Mouse (Mus musculus) CH12F3 (cell line): ENCODE results near the gene Kcne1.

Experiments
- in situ Hi-C: fragments of 300-500 bp; cut with MboI; formaldehyde crosslinking; loops from 2 replicates; pipeline ENCODE4 v1.14.3; 2020; ENCODE audit warnings: low sequenced_read_pairs

The Kcne1 gene

DNA sequence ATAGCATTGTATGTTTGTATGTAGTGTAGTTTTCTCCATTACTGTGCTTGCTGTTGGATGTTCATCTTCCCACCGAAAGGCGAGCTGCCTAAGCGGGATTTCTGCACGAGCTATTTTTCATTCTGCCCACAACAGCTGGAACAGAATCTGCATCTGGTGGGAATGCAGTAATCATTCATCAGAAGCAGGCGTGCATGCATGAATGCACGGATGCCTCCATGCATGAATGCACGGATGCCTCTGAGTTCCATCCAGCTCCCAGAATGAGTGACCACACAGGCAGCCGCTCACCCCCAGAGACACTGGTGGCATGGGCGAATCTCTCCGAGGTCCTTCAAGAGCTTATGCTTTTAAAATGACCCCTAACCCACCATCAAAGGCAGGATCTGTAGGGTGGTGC is 1.7 kb downstream of the Kcne1 start:
- in situ Hi-C loops, result no loop called here

DNA sequence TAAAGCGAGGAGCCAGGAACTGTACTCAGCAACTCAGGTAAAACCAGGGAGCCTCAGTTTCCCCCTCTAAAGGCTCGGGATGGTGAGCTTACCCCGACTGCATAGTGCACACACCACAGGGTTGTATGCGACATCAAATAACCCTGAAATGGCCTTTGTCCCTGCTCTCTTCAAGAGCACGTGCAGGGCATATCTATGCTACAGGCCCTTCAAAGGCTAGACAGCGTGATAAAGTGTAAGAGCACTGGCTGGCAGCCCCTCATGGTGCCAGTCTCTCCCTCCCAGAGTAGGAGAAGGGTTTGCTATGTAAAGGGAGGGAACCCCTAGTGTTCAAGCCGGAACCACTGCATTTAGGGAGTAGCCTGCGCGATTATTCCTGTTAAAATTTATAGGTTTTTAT is 2.2 kb downstream of the Kcne1 start:
- in situ Hi-C loops, result no loop called here

DNA sequence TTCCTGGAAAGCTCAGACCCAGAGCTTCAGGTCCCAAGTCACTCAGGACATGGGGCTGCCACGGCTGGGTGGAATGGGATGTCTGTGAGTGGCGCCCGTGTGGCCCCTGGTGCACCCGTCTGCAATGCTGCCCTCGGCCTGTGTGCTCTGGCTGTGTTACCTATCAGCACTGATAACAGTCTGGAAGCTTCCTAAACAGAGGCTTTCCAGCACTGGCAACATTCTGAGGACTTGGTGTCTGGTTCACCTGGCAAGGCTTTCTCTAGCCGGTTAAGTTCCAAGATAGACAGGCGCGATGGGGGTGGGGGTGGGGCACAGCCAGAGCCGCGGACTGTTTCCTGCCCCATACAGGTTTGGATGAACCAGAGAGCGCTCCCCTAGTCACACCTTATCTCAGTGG is 3.3 kb downstream of the Kcne1 start:
- in situ Hi-C loops, result no loop called here

DNA sequence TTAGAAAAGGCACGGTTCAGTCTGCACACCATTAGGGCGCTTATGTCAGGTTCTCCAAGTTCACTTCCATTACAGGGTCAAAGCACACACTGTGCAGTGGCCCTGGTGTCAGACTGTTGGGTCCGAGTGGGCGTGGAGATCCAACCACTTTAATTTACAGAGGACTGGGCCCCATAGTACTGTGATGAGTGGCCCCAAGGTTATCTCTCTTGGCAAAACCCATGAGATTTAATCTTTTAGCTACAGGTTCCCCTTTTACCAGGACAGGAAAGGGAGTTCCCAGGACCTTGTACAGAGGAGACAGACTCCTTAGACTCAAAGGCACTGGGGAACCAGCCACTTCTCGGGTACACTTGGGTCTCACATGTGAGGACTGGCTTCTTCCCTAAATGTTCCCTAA is 3.9 kb downstream of the Kcne1 start:
- in situ Hi-C loops, result no loop called here

DNA sequence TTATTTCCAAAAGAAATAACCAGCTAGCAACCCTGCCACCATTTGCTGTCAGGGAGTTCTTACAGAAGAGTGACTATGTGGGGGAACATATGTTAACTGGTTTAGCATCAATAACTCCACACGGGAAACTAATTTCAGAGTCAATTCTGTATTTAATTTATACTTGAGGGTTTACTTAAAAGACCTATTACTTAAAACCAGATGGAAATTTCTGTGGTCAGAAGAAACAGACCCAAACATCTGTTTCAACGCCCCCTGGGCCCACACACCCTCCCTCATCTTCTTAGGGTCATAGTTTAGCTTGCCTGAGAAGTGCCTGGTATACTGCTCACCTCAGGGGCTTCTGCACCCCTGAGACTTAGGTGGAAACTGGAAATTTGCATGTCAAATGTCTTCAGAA is 5.4 kb downstream of the Kcne1 start:
- in situ Hi-C loops, result no loop called here

DNA sequence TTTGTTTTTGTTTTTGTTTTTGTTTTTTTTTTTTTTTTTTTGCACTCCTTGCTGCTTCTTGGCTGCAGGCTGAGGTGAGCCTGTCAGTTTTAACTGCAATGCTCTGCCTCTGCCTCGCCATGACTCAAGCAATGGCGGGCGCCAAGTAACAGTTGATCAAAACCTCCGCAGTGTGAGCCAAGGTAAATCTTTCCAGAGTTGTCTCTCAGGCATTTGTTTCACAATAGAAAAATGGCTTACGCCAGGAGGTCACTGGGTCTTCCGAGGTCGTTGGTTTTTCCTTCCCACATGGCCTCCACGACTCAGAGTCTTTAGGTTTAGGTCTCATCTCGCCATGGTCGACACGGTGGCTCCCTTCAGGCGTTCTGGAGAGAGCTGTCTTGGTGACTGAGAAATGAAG is 6.0 kb downstream of the Kcne1 start:
- in situ Hi-C loops, result no loop called here

DNA sequence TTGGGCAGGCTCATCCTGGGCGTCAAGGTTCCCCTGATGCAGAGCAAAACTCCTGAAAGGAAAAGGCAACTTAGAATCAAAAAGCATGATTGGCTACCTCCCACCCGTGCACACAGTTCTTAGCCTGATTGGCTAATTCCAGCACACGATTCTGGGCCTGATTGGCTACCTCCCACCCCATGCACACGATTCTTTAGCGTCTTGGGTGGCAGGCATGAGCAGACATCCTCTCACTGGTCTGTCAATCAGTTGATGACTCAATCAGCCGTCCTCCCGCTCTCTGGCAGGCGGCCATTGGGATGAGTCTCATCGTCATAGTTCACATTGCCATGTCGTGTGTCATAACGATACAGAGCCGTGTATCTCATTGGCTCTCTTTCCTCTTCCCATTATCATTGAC is 10.3 kb downstream of the Kcne1 start:
- in situ Hi-C loops, result loop anchor here (10.0 kb wide), 1 partner anchor 96 kb away; no protein-coding TSS in a partner anchor

DNA sequence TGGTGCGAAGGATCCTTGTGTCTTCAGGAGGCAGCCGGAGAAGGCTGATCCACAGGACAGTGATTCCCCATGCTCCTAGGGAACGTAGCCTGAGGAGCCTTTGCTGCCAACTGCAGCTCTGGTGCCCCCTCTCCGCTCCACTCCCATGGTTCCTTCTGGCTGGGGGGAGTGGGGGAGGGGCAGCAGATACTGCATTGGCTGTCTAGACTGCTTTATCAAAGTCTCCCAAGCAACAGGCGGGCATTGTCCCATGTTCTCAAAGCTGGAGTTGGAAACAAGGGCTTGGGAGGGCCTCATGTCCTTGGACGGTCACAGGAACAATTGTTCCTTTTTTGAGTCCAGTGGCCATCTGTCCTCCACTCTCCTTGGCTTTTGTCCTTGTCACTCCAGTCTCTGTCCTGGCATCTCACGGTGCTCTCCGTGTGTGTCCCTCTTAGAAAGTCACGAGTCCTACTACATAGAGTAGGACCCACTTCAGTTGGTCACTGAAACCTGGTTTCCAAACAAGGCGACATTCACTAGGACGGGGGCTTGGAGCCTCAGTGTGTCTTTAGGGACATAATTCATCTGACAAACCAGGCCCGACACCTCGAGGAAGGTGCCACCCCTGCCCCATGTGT is 12.9 kb downstream of the Kcne1 start:
- in situ Hi-C loops, result loop anchor here (10.0 kb wide), 1 partner anchor 98 kb away; no protein-coding TSS in a partner anchor

DNA sequence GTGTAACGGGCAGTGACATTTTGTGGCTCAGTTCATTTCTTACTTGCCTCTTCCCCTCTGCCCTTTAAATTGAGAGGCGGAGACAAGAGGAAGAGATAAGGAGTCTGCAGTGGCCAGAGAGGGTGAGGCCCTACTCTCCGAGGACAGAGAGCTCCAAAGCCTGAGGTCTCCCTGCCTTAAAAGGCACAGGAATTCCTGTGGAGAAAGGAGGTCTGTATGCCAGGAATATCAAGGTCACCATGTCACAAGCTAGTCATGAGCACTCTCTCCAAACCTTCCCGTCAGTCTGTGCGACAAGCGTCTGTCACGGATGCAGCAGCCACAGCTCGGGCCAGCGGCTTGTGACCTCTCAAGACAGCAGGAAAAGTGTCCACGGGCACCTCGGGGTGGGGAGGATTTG is 14.1 kb downstream of the Kcne1 start:
- in situ Hi-C loops, result loop anchor here (10.0 kb wide), 1 partner anchor 100 kb away; no protein-coding TSS in a partner anchor

DNA sequence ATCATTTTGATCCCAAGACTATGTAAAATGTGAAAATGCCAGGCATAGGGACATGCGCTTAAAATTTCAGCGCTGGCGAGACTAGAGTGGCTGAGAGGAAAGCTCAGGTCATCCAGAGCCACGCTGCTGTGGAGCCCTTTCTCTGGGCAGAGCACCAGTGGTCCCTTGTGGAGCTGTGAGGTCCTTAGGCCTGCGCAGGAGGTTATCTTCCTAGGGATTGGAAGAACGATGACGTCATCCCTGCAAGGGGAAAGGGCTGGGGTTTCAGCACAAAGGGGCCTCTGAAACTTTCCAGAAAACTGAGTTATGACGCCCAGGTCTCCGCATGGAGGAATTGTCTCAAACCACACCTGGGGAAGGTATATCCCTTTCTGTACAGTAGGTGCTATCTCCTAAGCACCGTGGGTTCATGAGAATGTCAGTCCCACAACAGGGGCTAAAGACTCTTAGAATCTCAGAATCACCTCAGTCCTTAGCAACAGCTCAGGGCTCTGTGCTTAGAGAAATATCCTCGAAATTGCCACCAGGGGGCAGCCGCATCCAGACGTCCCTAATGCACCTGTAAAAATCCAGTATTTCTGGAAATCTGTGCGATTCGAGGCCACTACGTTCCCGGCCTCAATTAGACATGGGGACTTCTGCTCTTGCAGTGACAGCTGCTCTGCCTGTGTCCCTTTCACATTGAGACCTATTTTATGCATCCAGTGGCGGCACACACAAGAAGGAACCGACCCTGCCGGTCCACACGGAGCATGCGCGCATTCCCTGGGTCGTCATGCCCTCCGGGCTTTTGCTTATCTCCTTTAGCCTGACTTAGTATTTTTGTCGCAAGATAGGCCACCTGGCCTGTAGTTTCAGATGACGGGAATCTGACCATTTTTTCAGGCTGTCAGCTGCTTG is 18.4 kb downstream of the Kcne1 start:
- in situ Hi-C loops, result loop anchor here (10.0 kb wide), 1 partner anchor 104 kb away; no protein-coding TSS in a partner anchor

DNA sequence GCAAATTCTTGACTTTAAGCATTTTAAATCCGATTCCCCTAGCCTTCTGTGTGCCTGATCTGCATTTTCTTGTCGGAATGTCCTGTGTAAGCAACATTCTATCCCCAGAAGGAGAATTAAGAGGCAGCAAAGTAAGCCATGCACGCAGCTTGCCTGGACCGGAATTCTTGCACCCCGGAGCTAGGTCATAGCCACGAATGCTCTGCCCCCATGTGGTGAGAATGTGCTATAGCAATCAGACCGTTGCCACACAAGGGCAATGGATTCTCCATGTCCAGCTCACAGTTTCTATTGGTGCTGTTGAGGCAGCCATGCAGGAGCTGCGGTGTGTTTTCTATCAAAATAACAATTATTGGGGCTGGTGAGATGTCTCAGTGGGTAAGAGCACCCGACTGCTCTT is 23.0 kb downstream of the Kcne1 start:
- in situ Hi-C loops, result no loop called here

DNA sequence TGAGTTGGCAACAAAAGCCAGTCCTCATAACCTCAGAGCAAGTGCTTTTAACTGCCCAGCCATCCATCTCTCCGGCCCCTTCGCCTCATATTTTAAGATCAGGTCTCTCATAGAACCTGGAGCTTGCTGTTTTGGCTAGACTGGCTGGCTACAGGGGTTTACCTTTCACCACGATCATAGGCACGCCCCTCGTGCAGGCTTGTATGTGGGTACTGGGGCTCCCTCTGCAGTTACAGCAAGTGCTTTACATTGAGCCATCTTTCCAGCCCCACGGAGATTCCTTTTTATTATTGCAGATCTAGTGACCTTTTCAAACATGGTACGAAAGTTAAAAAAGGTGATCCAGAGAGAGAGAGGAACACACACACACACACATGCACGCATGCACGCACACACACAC is 24.7 kb downstream of the Kcne1 start:
- in situ Hi-C loops, result no loop called here

DNA sequence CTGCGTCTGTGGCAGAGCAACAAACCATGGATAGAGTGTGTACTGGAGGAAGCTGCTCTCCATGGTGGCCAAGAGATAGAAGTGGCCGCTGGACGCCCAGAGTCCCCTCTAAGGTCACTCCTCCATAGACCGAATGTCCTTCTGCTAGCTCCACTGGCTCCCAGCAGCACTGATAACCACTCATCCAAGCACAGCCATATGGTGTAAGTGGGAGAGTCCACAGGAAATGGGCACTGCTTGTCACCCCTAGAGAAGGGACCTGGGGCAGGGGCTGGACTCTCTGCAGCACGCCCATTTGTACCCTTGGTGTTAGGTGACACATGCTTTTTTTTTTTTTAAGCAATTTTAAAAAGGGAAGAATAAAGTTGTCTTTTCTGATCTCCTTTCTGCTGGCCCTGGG is 28.3 kb downstream of the Kcne1 start:
- in situ Hi-C loops, result no loop called here

DNA sequence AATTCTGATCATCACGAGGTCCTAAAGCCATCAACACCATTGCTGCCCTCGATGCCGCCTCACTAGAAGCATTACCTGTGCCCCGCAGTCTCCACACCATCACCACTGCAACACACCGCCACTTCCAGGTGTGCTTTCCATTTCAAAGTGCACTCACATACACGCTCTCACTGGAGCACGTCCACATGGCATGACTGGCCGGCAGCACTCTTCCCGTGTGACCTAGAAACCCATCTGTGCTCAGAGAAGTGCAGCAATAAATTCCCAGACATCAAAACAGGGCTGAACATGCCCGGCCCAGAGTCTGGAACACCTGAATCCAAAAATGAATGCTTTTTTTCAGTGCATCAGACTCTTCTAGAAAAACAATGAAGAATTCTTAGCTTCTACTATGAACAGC is 31.4 kb downstream of the Kcne1 start:
- in situ Hi-C loops, result no loop called here

DNA sequence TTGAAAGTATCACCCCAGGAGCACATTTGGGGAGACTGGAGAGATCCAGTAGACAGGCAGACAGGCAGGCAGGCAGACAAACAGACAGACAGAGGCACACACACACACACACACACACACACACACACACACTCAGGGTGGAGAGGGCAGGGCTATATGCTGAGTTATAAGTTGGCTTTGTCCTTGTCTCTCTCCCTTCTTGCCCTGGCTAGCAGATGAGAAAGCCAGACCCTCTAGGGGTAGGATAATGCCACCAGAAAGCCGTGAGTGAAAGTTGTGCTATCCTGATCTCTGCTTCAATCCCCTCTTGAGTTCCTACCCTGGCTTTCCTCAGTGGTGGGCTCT is 34.2 kb downstream of the Kcne1 start:
- in situ Hi-C loops, result no loop called here

DNA sequence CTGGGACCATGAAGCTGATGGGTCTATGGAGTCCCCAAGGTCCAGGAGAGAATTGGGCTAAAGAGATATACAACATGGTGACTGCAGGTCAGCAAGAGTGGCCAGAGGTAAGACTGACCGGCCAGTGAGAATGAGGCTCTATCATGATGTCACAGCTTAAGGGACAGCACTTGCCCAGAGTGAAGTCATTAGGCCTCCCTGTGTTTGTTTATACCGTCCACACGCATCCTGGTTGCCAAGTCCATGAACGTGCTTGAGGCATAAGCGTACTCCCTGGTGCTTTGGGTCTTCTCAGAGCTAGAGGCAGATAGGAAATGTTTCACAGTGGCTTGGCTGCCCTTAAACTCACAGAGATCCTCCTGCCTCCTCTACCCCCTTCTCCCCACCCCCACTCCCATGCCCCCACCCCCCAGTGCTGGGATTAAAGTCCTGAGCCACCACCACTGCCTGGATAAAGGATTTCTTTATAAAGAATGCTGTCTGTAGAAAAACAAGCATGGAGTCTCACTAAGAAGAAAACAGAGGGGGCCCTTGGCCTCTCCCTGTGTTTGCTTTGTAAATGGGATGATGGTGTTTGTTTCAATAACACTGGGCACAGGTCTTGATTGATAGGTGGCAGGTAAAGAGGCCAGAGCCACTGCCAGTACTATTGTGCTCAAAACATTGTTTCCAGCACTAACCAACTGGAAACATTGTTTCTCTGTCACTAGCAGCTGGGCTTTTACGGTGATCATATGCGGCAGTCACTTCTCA is 34.8 kb downstream of the Kcne1 start:
- in situ Hi-C loops, result no loop called here

DNA sequence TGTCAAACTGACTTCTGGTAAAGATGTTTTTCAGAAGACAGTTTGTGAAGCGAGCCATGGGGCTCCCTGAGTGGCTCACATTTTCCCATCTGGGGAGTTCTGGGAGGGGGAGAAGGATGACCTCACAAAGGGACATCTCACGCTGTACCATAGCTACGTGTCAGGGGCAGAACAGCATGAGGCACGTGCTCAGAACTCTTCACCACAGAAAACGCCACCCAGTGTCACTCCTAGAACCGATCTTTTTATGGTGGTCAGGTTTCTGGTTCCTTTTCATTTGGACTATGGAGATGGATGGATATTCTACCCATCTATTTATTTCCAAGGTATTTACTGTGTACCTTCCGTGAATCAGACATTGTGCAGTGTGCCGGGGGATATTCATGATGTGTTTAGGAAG is 37.9 kb downstream of the Kcne1 start, which contains the start of gene Fam243:
Fam243 (minus strand) TSS at position 101 of the 400 bp plus-strand sequence.
- in situ Hi-C loops, result no loop called here

DNA sequence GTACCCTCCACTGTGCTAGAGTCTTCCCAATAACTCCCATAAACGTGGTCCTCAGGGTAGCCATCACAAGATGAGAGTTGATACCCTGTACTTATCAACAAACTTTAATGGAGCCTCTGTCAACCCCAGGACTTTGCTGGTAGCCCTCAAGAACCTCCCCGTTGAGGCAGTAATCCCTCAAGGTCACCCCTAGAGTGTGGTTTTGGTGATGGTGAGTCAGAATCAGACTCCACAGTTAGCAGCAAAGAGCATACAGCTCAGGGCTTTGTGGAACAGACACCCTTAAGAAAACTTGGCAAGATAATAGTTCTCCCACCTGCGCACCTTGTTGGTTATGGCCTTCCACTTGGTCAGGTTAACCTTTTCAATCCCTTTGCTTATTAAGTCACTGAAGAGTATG is 38.9 kb downstream of the Kcne1 start:
- in situ Hi-C loops, result no loop called here

DNA sequence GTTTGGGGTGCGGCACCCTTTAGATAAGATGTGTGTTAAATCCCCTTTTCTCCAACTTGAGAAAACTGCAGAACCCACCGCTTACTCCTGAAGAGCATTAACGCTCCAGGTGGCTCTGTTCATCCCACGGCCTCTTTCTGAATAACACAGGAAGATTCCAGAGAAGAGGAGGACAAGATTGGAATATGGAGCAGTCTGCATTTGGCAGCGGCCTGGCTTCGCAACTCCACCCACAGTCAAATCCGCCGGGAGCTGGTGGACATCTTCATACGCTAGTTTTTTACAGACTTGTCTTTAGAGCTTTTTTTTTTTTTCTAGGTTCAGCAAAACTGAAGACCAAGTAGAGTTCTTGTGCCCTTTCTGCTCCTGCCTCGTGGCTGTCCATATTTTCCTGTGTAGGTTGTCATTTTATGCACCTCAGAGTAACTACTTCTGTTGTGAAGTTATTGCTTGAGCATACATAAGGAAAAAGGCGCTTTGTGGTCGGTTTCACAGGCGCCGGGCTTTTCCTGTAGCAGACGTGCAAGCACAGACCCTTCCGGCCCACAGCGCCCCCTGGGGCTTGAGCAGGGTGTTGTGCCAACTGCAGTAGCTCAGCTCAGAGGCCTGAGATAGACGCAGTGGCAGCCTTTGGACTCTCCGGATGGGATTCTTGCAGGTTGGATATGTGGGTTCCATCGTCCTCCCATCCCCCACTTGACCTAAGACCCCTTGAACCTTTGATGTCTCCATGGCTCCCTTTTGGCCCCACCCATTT is 39.7 kb downstream of the Kcne1 start:
- in situ Hi-C loops, result no loop called here

DNA sequence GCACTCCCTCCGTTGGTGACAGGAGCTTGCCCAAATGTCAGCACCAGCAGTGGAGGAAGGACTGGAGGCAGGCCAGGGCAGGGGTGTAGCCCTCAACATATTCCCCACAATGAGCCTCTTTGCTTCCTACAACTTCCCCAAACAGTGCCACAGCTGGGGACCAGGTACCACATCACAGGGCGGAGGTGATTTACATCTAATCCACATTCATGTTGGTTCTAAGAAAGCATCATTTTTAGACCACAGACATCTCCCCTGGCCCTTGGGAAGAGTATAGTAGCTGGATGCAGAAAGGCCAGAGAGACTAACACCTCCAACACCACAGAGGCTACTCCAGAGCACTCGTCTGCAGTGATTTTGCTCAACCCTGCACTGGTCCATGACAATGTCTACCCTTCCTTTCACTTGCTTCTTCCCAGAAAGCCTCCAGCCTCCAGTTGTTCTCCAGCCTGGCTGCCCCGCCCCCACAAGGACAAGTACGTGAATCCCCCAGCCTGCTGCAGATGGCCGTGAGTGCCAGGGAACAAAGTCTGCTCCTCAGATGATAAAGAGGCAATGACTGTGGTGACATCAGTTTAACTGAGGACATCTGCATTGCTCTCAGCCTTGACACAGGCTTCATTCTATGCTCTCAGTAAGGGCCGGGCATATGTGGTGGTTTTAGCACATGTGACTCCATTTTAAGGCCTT is 43.1 kb downstream of the Kcne1 start:
- in situ Hi-C loops, result no loop called here
